Mouse (Mus musculus) liver, postnatal 0 days (tissue): Measurements from ENCODE around the gene Blmh. TPM values are rescaled to one million over a fixed set of nuclear protein-coding genes. Genes with fewer than 3 reads are reported as not detected.

Experiments
- ATAC-seq: fragments of 200-750 bp; cut with Nextera tagmentation; 2 replicates; pipeline ENCODE4 v1.8.0; 2017; ENCODE audit warnings: mild to moderate bottlenecking, moderate library complexity
- DNase-seq: peaks from one replicate; pipeline ENCODE4 v3.0.0-alpha.2; 2016
- H3K27ac ChIP-seq: fragments of 300-500 bp; sonication (generic); 2 replicates; pipeline ENCODE4 v1.5.1; 2014; ENCODE audit warnings: antibody characterized with exemption, moderate library complexity, mild to moderate bottlenecking, low read depth
- H3K27me3 ChIP-seq: fragments of 300-500 bp; sonication (generic); 2 replicates; pipeline ENCODE4 v1.6.1; 2014; ENCODE audit warnings: low read length, control low read depth, mixed read lengths; ENCODE audit not compliant: insufficient read depth
- H3K36me3 ChIP-seq: fragments of 300-500 bp; sonication (generic); replicated peaks from 2 replicates; pipeline ENCODE4 v1.6.1; 2014; ENCODE audit warnings: mild to moderate bottlenecking, control low read depth, low read length, moderate library complexity, mixed read lengths; ENCODE audit not compliant: insufficient read depth
- H3K4me1 ChIP-seq: fragments of 300-500 bp; sonication (generic); 2 replicates; pipeline ENCODE4 v1.6.1; 2014; ENCODE audit warnings: antibody characterized with exemption, mild to moderate bottlenecking, control low read depth; ENCODE audit not compliant: insufficient read depth
- H3K4me2 ChIP-seq: fragments of 300-500 bp; sonication (generic); 2 replicates; pipeline ENCODE4 v1.6.1; 2014; ENCODE audit warnings: low read depth, mild to moderate bottlenecking, low read length, moderate library complexity, mixed read lengths
- H3K4me3 ChIP-seq: fragments of 300-500 bp; sonication (generic); 2 replicates; pipeline ENCODE4 v1.5.1; 2014; ENCODE audit warnings: low read depth, low read length
- H3K9ac ChIP-seq: fragments of 300-500 bp; sonication (generic); replicated peaks from 2 replicates; pipeline ENCODE4 v1.6.1; 2014; ENCODE audit warnings: mild to moderate bottlenecking, moderate library complexity
- H3K9me3 ChIP-seq: fragments of 300-500 bp; sonication (generic); 2 replicates; pipeline ENCODE4 v1.6.1; 2016; ENCODE audit warnings: mild to moderate bottlenecking, control low read depth, low read length, mixed read lengths
- CTCF ChIP-seq: sonication (generic); IDR thresholded peaks from 2 replicates; pipeline ENCODE4 v1.5.1; 2016; ENCODE audit warnings: antibody characterized with exemption, low read depth
- EP300 ChIP-seq: IDR thresholded peaks from 2 replicates; pipeline ENCODE4 v1.6.1; 2016; ENCODE audit warnings: antibody characterized with exemption, low read depth, mild to moderate bottlenecking
- WGBS: fragments of 180-500 bp; shearing (Covaris S2); extraction: QIAGEN DNeasy Blood & Tissue Kit; methylation state at CpG from one replicate; pipeline ENCODE4 v1.1.7; 2014; ENCODE audit not compliant: insufficient replicate concordance; 5-methylcytosine and 5-hydroxymethylcytosine counted together
- polyA plus RNA-seq: library from polyadenylated mRNA; unstranded; fragments of >200 nt; fragmentation: Nextera tagmentation; extraction: Ambion mirVana; gene quantifications from 2 replicates; pipeline ENCODE4 v1.2.1, GENCODE M21; 2015

The Blmh gene
- polyA plus RNA-seq, 1 experiment from 2014 or later: 34.6 TPM

DNA sequence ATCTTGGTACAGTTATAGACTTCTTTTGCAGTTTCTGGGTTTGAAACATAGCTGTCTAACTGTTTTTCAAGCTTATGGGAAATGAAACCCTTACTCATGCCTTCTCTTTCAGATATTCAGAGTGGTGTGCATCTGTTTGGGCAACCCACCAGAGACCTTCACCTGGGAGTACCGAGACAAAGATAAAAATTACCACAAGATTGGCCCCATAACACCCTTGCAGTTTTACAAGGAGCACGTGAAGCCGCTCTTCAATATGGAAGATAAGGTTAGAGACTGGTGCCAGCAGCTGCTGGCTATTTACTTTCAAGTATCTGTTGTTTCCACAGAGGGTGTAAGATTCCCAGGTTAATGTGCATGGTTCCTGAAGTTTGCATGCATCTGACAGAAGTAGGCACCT lies 41.1 kb downstream of the Blmh start:
- Histone ChIP-seq H3K9me3 (no peaks in the 10 kb centered on the region), H3K4me3 (no peak overlapping the region), H3K9ac (no peak overlapping the region), H3K4me2 (no peak overlapping the region), H3K27me3 (no peaks in the 10 kb centered on the region), H3K36me3 (peaks cover 61% of the 10 kb centered on the region), H3K4me1 (no peaks in the 10 kb centered on the region), H3K27ac (no peak overlapping the region)
- TF ChIP-seq CTCF (no peak), EP300 (no peak)
- no peak for ATAC-seq
- DNase-seq: no peak
- WGBS: 86% methylated on average over 3 of the region's 3 CpGs

DNA sequence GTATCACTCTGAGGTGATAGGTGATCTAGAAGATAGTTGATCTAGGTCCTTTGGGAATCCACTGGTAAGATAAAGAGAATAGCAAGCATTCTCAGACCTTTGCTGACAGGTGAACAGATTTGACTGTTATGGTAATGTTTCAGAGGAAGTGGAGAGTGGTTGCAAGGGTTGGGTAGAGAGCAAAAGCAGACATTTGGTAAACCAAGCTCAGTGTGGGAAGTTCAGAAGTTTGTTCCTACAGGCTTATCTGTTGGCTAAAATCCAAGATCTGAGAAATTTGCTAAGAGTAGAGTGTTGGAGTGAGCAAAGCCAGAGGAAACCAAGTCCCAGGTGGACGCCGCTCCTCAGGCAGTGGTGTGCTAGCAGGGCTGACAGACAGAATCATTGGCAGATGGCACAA lies 45.7 kb downstream of the Blmh start:
- no peak overlapping the region for H3K9ac ChIP-seq
- WGBS: 71% methylated on average over 2 of the region's 2 CpGs
- peaks cover 56% of the 10 kb centered on the region for H3K36me3 ChIP-seq
- DNase-seq (no peak), ATAC-seq (no peak)
- no peak overlapping the region for H3K4me2 ChIP-seq
- peaks cover 5% of the 10 kb centered on the region for H3K4me1 ChIP-seq
- TF ChIP-seq CTCF (no peak), EP300 (no peak)
- H3K27ac ChIP-seq: no peak overlapping the region
- H3K4me3 ChIP-seq: no peak overlapping the region
- H3K9me3 ChIP-seq: no peaks in the 10 kb centered on the region
- H3K27me3 ChIP-seq: no peaks in the 10 kb centered on the region

DNA sequence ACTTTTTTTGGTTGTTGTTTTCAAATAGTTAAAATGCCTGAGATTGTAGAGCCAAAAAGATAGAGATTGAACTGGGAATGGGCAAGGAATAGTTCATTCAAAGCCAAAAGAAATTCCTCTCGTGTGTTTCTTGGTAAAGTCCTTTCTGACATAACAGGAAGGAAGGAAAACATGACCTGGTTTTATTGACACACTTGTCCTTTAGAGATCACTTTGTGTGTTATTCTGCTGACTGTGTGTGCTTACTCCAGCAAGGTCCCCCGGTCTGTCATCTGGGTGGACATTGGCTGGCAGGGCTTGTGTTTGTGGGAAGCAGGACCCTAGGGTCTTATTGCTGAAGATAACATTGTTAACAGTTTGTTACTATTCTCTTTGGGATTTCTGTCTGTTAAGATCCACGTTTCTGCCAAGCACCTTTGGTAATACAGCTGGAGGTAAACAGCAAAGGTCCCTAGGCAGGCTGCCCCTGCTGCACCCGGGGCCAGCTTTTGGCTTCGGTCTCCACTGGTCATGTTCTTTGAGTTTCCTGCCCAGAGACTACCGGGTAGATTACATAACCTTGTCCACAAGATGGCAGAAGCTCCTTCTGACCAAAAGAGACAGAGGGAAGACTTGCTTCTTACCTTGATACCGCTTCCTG lies 50.2 kb downstream of the Blmh start:
- H3K9ac ChIP-seq: no peak overlapping the region
- peak overlapping the region; percentile 88 for H3K27ac ChIP-seq
- H3K4me1 ChIP-seq: peaks cover 5% of the 10 kb centered on the region
- peaks cover 39% of the 10 kb centered on the region for H3K36me3 ChIP-seq
- peak; percentile 88 for ATAC-seq
- no peak overlapping the region for H3K4me2 ChIP-seq
- no peaks in the 10 kb centered on the region for H3K9me3 ChIP-seq
- no peaks in the 10 kb centered on the region for H3K27me3 ChIP-seq
- H3K4me3 ChIP-seq: no peak overlapping the region
- 52% methylated on average over 7 of the region's 7 CpGs for WGBS
- DNase-seq: peak; percentile 41
- TF ChIP-seq CTCF: peak; percentile 41
- TF ChIP-seq EP300: no peak

DNA sequence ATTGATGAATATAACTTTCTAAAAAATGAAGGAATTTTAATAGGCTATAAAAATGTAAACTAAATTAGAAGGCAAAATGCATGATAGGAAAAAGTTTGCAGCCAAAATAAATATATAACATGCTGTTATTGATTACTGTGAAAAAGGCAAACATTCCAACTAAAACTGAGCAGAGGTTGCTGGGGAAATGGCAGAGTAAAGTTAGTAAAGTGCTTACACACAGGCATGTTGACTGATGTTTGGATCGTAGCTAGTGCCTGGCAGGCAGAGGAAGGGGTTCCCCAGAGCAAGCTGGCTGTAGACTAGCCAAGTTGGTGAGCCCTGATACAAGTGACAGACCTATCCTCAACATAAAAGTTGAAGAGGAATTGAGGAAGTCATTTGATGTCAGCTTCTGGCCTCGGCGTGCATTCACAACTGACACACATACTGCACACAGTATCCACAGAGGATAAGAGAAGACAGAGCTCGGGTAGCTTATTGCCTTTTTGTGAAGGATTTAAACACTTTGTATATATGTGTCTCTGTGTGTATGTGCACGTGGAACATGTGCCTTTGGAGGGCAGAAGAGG lies 57.0 kb downstream of the Blmh start:
- TF ChIP-seq CTCF (no peak), EP300 (no peak)
- Histone ChIP-seq H3K4me3 (no peak overlapping the region), H3K4me1 (peaks cover 8% of the 10 kb centered on the region), H3K4me2 (0 out of 2 replicates have a peak overlapping the region, but pooled peaks have one; percentile 13), H3K9ac (no peak overlapping the region), H3K27me3 (no peaks in the 10 kb centered on the region), H3K9me3 (no peaks in the 10 kb centered on the region), H3K27ac (peak overlapping the region; percentile 66), H3K36me3 (peaks cover 36% of the 10 kb centered on the region)
- WGBS: 59% methylated on average over 5 of the region's 5 CpGs
- ATAC-seq: peak; percentile 52
- DNase-seq: no peak

DNA sequence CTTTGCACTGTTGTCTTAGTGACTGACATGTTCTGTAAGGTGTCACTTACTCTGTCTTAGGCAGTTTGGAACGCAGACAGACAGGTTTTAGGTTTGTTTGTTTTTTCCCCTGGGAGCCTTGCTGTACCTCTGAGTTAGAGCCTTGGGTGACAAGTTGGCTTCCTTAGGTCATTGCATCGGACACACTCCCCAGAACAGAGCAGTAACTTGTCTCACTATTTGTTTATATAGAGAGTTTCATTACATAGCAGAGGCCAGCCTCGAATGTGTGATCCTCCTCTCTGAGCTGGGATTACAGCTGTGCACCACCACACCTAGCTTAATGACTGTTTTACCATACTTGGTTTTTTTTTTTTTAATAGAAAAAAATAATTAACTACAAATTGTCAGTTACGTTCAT lies 57.8 kb downstream of the Blmh start:
- no peak for DNase-seq
- Histone ChIP-seq H3K4me3 (no peak overlapping the region), H3K4me2 (no peak overlapping the region), H3K9ac (no peak overlapping the region), H3K27ac (no peak overlapping the region), H3K27me3 (no peaks in the 10 kb centered on the region), H3K4me1 (peaks cover 8% of the 10 kb centered on the region), H3K9me3 (no peaks in the 10 kb centered on the region), H3K36me3 (peaks cover 42% of the 10 kb centered on the region)
- TF ChIP-seq CTCF (no peak), EP300 (no peak)
- WGBS: 72% methylated on average over 4 of the region's 4 CpGs
- no peak for ATAC-seq

DNA sequence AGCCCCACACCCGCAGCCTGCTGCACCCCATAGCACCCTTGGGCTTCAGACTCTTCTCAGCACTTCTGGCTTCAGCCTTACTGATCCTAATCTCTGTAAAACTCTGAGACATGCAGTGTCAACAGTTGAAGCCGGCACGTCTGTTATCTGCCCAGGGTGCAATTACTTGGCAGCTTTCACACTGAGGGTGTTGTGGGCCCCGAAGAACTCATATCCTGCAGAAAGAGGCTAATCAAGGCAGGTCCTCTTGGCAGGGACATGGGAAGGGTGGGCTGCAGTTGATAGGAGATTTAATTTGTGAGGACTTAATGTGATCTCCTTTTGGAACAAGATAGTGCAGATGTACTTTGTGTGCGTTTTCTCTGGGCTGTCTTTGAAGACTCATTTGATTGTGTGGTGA lies 59.0 kb downstream of the Blmh start:
- TF ChIP-seq EP300 (peak; percentile 50), CTCF (no peak)
- 50% methylated on average over 5 of the region's 5 CpGs for WGBS
- Histone ChIP-seq H3K27me3 (no peaks in the 10 kb centered on the region), H3K9me3 (no peaks in the 10 kb centered on the region), H3K4me3 (no peak overlapping the region), H3K36me3 (peaks cover 41% of the 10 kb centered on the region), H3K27ac (no peak overlapping the region), H3K9ac (no peak overlapping the region), H3K4me2 (no peak overlapping the region), H3K4me1 (peaks cover 8% of the 10 kb centered on the region)
- no peak for DNase-seq
- peak; percentile 36; the same call in 1 of the 2 replicates for ATAC-seq
